Mouse (Mus musculus) fat pad, adult 2 months (tissue): Measurements from ENCODE around the gene Mrnip.

ENCODE experiments used
- DNase-seq: peaks from one replicate; pipeline ENCODE4 v3.0.0-alpha.2; 2011; ENCODE audit warnings: low read depth, low spot score; ENCODE audit errors: extremely low read depth

The Mrnip gene

DNA sequence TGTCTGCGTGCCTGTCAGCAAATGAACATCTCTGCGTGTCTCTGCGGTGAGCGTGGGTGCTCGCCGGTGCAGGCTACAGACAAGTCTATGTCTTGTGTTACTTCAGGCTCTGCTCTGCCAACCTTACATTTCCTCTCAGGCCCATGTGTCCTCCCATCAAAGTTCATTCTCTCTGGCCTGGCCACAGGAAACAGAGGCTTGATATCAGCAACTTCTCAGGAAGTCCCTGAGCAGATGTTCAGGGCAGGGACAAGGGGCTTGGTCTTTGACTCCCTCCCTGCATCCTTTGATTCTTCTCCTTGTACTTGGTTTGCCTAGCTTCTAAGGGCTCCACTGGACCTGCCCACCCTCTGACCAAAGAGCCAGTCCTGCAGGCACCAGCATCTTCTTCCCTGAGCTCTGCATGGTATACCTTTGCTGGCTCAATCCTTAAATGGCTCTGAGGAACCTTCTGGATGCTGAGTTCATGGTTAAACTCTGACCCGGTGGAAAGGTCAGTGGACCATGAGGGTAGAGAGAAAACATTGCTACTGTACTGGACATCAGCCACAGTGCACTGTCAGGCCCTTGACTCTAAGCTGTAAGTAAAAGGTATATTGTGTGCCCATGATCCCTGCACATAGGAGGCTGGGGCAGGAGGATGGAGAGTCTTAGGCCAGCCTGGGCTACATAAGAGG lies 66.1 kb downstream of the Mrnip start:
- no peak for DNase-seq

DNA sequence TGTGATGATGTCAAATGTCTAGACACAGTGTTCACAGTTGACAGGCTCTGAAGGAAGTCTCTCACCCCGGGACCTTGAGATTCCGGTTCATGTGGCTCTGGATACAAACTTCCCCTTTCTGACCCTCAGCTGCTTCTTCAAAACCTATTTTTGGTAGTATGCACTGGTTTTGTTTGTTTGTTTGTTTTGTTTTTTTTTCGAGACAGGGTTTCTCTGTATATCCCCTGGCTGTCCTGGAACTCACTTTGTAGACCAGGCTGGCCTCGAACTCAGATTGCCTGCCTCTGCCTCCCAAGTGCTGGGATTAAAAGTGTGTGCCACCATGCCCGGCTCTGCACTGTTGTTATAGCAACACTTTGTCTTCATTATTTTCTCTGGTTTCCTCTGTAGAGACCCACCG lies 69.7 kb downstream of the Mrnip start:
- no peak for DNase-seq

DNA sequence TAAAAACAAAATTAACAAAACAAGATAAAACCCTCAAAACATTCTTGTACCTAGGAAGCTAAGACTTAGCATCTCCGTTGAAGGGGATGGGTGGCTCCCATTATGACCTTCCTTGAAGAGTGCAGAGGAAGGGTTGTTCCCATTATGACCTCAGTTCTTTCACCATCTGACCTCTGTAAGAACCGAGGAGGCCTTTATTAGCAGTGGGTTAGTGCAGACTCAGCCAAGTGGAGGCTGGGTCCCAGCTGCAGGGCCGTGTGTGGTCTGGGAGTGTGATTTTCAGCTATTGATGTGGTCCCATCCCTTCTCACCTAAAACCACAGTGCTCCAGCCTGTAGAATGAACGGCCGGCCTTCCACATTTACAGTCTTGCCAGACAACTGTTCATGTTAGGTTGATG lies 71.0 kb downstream of the Mrnip start:
- no peak for DNase-seq

DNA sequence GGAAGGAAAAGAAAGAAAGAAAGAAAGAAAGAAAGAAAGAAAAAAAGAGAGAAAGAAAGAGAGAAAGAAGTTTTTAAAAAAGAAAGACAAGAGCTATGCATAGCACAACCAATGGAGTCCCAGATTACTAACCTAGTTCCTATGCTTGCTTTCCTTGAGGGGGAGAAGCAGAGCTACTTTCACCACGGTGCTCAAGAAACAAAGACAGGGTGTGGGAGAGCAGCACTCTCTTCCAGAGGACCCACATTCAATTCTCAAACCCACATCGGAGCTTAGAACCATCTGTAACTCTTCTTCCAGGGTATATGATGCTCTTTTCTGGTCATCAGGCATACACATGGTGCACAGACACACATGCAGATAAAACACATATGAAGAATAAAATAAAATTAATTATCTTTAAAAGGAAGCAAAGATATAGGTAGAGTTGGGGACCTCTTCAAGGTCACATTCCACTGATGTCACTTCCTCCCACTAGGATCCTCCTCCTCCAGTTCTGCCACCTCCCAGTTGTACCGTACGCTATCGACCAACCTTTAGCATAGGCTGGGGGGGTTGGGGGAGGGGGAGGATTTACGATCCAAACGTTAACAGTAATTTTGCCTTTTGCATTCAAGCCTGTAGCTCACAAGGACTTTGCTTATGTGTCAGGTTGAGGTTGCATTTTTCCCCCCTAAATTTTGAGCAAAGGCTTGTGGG lies 74.4 kb downstream of the Mrnip start:
- no peak for DNase-seq
